Mouse (Mus musculus): Measurements from ENCODE around the gene Sit1. TPM values are rescaled to one million over a fixed set of nuclear protein-coding genes. Genes with fewer than 3 reads are reported as not detected.

Gene Sit1
- polyA plus RNA-seq, 1 experiment from 2014 or later, result not detected

- Histone ChIP-seq H3K27ac (replicated peaks; ENCODE audit: low read depth, low read length) (no peak overlapping the region), H3K4me2 (ENCODE audit: low read depth, severe bottlenecking) (no peak overlapping the region), H3K27me3 (ENCODE audit: control insufficient read depth, insufficient read depth, low read length) (no peaks in the 10 kb centered on the region), H3K4me1 (ENCODE audit: control insufficient read depth, insufficient read depth, low read length) (peaks cover 17% of the 10 kb centered on the region), H3K9me3 (ENCODE audit: control insufficient read depth, low read length) (no peaks in the 10 kb centered on the region), H3K4me3 (ENCODE audit: low read depth, low read length) (no peak overlapping the region), H3K9ac (ENCODE audit: low read length) (no peak overlapping the region), H3K36me3 (ENCODE audit: control insufficient read depth, insufficient read depth, low read length) (peaks cover 7% of the 10 kb centered on the region; the same call in 1 of the 2 replicates)
- DNase-seq (ENCODE audit: low spot score) (no peak), ATAC-seq (ENCODE audit: insufficient number of reproducible peaks, low FRiP score, low TSS enrichment, low read depth) (no peak)
- 94% methylated on average over 8 of the region's 8 CpGs for WGBS
Measured at GRCm38 (mm10) chr4:43497405-43497804, 13.9 kb upstream of the Sit1 start.

- no peaks in the 10 kb centered on the region for H3K9me3 ChIP-seq (ENCODE audit: control insufficient read depth, low read length)
- H3K27me3 ChIP-seq (ENCODE audit: control insufficient read depth, insufficient read depth, low read length), result no peaks in the 10 kb centered on the region
- 68% methylated on average over 6 of the region's 6 CpGs for WGBS
- H3K27ac ChIP-seq (replicated peaks; ENCODE audit: low read depth, low read length), result no peak overlapping the region
- DNase-seq (ENCODE audit: low spot score) (no peak), ATAC-seq (ENCODE audit: insufficient number of reproducible peaks, low FRiP score, low TSS enrichment, low read depth) (no peak)
- H3K9ac ChIP-seq (ENCODE audit: low read length), result no peak overlapping the region
- no peak overlapping the region for H3K4me3 ChIP-seq (ENCODE audit: low read depth, low read length)
- peaks cover 7% of the 10 kb centered on the region; the same call in 1 of the 2 replicates for H3K36me3 ChIP-seq (ENCODE audit: control insufficient read depth, insufficient read depth, low read length)
- H3K4me2 ChIP-seq (ENCODE audit: low read depth, severe bottlenecking), result no peak overlapping the region
- H3K4me1 ChIP-seq (ENCODE audit: control insufficient read depth, insufficient read depth, low read length), result peaks cover 17% of the 10 kb centered on the region
Measured at GRCm38 (mm10) chr4:43496587-43496986, 13.1 kb upstream of the Sit1 start.

DNA sequence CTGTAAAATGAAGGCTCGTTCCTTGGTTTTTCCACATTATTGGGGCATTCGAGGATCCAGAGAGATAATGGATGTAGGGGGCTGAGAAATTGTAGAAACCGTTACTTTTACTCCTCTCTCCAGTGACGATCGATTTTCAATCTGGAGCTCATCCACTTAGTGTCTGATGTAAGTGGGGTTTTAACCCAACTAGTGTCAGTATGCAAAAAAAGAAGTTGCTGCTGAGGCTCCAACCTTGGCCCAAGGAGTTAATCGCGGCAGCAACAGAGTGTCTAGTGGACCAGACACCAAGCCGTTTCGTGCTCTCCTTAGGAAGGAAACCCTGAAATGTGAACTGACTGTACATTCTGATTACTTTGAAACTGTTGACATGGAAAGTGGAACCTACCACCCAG, 10.3 kb upstream of the Sit1 start:
- H3K9me3 ChIP-seq (ENCODE audit: control insufficient read depth, low read length), result no peaks in the 10 kb centered on the region
- peaks cover 16% of the 10 kb centered on the region for H3K4me1 ChIP-seq (ENCODE audit: control insufficient read depth, insufficient read depth, low read length)
- peak overlapping the region; percentile 85 for H3K9ac ChIP-seq (ENCODE audit: low read length)
- H3K27me3 ChIP-seq (ENCODE audit: control insufficient read depth, insufficient read depth, low read length), result no peaks in the 10 kb centered on the region
- H3K36me3 ChIP-seq (ENCODE audit: control insufficient read depth, insufficient read depth, low read length), result peaks cover 7% of the 10 kb centered on the region; the same call in 1 of the 2 replicates
- DNase-seq (ENCODE audit: low spot score), result peak; percentile 37
- peak overlapping the region; percentile 65 for H3K4me2 ChIP-seq (ENCODE audit: low read depth, severe bottlenecking)
- no peak for ATAC-seq (ENCODE audit: insufficient number of reproducible peaks, low FRiP score, low TSS enrichment, low read depth)
- peak overlapping the region; percentile 71 for H3K4me3 ChIP-seq (ENCODE audit: low read depth, low read length)
- H3K27ac ChIP-seq (replicated peaks; ENCODE audit: low read depth, low read length), result no peak overlapping the region
- 4% methylated on average over 9 of the region's 9 CpGs for WGBS

- peak overlapping the region; percentile 65 for H3K4me2 ChIP-seq (ENCODE audit: low read depth, severe bottlenecking)
- no peaks in the 10 kb centered on the region for H3K9me3 ChIP-seq (ENCODE audit: control insufficient read depth, low read length)
- peak overlapping the region; percentile 85 for H3K9ac ChIP-seq (ENCODE audit: low read length)
- no peaks in the 10 kb centered on the region for H3K27me3 ChIP-seq (ENCODE audit: control insufficient read depth, insufficient read depth, low read length)
- ATAC-seq (ENCODE audit: insufficient number of reproducible peaks, low FRiP score, low TSS enrichment, low read depth) (peak; percentile 83), DNase-seq (ENCODE audit: low spot score) (peak; percentile 98)
- H3K4me1 ChIP-seq (ENCODE audit: control insufficient read depth, insufficient read depth, low read length), result peaks cover 12% of the 10 kb centered on the region
- H3K27ac ChIP-seq (replicated peaks; ENCODE audit: low read depth, low read length), result peak overlapping the region; percentile 82
- WGBS, result under 1% methylated on average over 47 of the region's 47 CpGs
- peak overlapping the region; percentile 71 for H3K4me3 ChIP-seq (ENCODE audit: low read depth, low read length)
- H3K36me3 ChIP-seq (ENCODE audit: control insufficient read depth, insufficient read depth, low read length), result peaks cover 7% of the 10 kb centered on the region; the same call in 1 of the 2 replicates
Measured at GRCm38 (mm10) chr4:43493186-43493845, 9.8 kb upstream of the Sit1 start.

GRCm38 (mm10) chr4:43492821-43493185, 9.3 kb upstream of the Sit1 start, which contains the start of gene Ccdc107:
Gene Ccdc107, plus strand, starts transcription at chr4:43492900.
- Histone ChIP-seq H3K27ac (replicated peaks; ENCODE audit: low read depth, low read length) (peak within 1 kb of the TSS; percentile 82), H3K27me3 (ENCODE audit: control insufficient read depth, insufficient read depth, low read length) (no peaks in the 10 kb centered on the region), H3K9me3 (ENCODE audit: control insufficient read depth, low read length) (no peaks in the 10 kb centered on the region), H3K36me3 (ENCODE audit: control insufficient read depth, insufficient read depth, low read length) (peaks cover 7% of the 10 kb centered on the region; the same call in 1 of the 2 replicates), H3K4me2 (ENCODE audit: low read depth, severe bottlenecking) (peak within 1 kb of the TSS; percentile 65), H3K4me3 (ENCODE audit: low read depth, low read length) (peak within 1 kb of the TSS; percentile 71), H3K4me1 (ENCODE audit: control insufficient read depth, insufficient read depth, low read length) (peaks cover 8% of the 10 kb centered on the region; the same call in 1 of the 2 replicates), H3K9ac (ENCODE audit: low read length) (peak within 1 kb of the TSS; percentile 85)
- ATAC-seq (ENCODE audit: insufficient number of reproducible peaks, low FRiP score, low TSS enrichment, low read depth), result peak; percentile 95
- peak; percentile 90 for DNase-seq (ENCODE audit: low spot score)
- WGBS, result 0% methylated on average over 25 of the region's 25 CpGs

- Histone ChIP-seq H3K4me1 (ENCODE audit: control insufficient read depth, insufficient read depth, low read length) (peaks cover 7% of the 10 kb centered on the region; the same call in 1 of the 2 replicates), H3K27ac (replicated peaks; ENCODE audit: low read depth, low read length) (no peak overlapping the region), H3K27me3 (ENCODE audit: control insufficient read depth, insufficient read depth, low read length) (no peaks in the 10 kb centered on the region), H3K4me3 (ENCODE audit: low read depth, low read length) (peak overlapping the region; percentile 10; the same call in 1 of the 2 replicates), H3K4me2 (ENCODE audit: low read depth, severe bottlenecking) (peak overlapping the region; percentile 4; the same call in 1 of the 2 replicates), H3K36me3 (ENCODE audit: control insufficient read depth, insufficient read depth, low read length) (peaks cover 7% of the 10 kb centered on the region; the same call in 1 of the 2 replicates), H3K9ac (ENCODE audit: low read length) (no peak overlapping the region), H3K9me3 (ENCODE audit: control insufficient read depth, low read length) (no peaks in the 10 kb centered on the region)
- ATAC-seq (ENCODE audit: insufficient number of reproducible peaks, low FRiP score, low TSS enrichment, low read depth) (no peak), DNase-seq (ENCODE audit: low spot score) (no peak)
- WGBS, result 49% methylated on average over 12 of the region's 12 CpGs
Measured at GRCm38 (mm10) chr4:43492101-43492820, 8.7 kb upstream of the Sit1 start.

DNA sequence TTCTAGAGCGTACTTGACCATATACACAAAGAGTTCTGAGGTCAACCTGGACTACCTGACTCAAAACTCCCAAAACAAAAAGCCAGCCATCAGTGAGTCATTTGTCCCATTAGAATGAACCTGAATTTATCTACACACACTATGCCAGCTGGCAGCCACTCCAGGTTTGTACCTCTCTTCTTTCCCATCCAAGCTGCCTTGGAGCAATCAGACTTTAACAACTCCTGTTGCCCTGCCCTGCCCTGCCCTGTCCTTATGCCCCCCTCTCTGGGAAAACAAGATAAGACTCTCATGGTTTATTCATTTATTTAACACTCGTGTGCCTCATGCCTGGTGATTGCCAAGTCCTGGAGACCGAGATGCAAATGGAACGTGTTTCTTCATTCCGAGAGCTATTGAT, 7.3 kb upstream of the Sit1 start:
- H3K4me3 ChIP-seq (ENCODE audit: low read depth, low read length), result no peak overlapping the region
- no peak overlapping the region for H3K4me2 ChIP-seq (ENCODE audit: low read depth, severe bottlenecking)
- no peaks in the 10 kb centered on the region for H3K9me3 ChIP-seq (ENCODE audit: control insufficient read depth, low read length)
- H3K9ac ChIP-seq (ENCODE audit: low read length), result no peak overlapping the region
- ATAC-seq (ENCODE audit: insufficient number of reproducible peaks, low FRiP score, low TSS enrichment, low read depth) (no peak), DNase-seq (ENCODE audit: low spot score) (no peak)
- H3K36me3 ChIP-seq (ENCODE audit: control insufficient read depth, insufficient read depth, low read length), result 0 out of 2 replicates have a peak, but pooled peaks cover 1% of the 10 kb centered on the region
- 91% methylated on average over 5 of the region's 5 CpGs for WGBS
- H3K27ac ChIP-seq (replicated peaks; ENCODE audit: low read depth, low read length), result no peak overlapping the region
- H3K27me3 ChIP-seq (ENCODE audit: control insufficient read depth, insufficient read depth, low read length), result no peaks in the 10 kb centered on the region
- peaks cover 7% of the 10 kb centered on the region; the same call in 1 of the 2 replicates for H3K4me1 ChIP-seq (ENCODE audit: control insufficient read depth, insufficient read depth, low read length)

- Histone ChIP-seq H3K36me3 (ENCODE audit: control insufficient read depth, insufficient read depth, low read length) (no peaks in the 10 kb centered on the region), H3K9ac (ENCODE audit: low read length) (no peak overlapping the region), H3K27ac (replicated peaks; ENCODE audit: low read depth, low read length) (no peak overlapping the region), H3K4me3 (ENCODE audit: low read depth, low read length) (no peak overlapping the region), H3K9me3 (ENCODE audit: control insufficient read depth, low read length) (no peaks in the 10 kb centered on the region), H3K4me1 (ENCODE audit: control insufficient read depth, insufficient read depth, low read length) (peaks cover 7% of the 10 kb centered on the region; the same call in 1 of the 2 replicates), H3K4me2 (ENCODE audit: low read depth, severe bottlenecking) (no peak overlapping the region), H3K27me3 (ENCODE audit: control insufficient read depth, insufficient read depth, low read length) (no peaks in the 10 kb centered on the region)
- DNase-seq (ENCODE audit: low spot score) (no peak), ATAC-seq (ENCODE audit: insufficient number of reproducible peaks, low FRiP score, low TSS enrichment, low read depth) (no peak)
- WGBS, result 94% methylated on average over 3 of the region's 3 CpGs
Measured at GRCm38 (mm10) chr4:43489611-43490010, 6.1 kb upstream of the Sit1 start.

All from limb, embryonic 11.5 days (tissue).